Mouse (Mus musculus): ENCODE measurements at regions not wholly inside any gene's neighbourhood (a gene's known extent, or its start where the extent isn't known, plus 50 kb on each side); places are given as distances from the start of the nearest gene placed in this dataset.
A peak's percentile ranks its signal among the peaks of the same experiment; 100 is the strongest.
"Not testable (repeated sequence)": the region's sequence is repeated elsewhere in the genome, so short reads cannot be mapped to it uniquely, and the experiment has no call there.

- Histone ChIP-seq H3K4me1 (ENCODE audit: control insufficient read depth, insufficient read depth, low read length) (peaks cover 21% of the 10 kb centered on the region), H3K9me3 (replicated peaks; ENCODE audit: control insufficient read depth, low read length) (no peaks in the 10 kb centered on the region), H3K4me2 (ENCODE audit: low read length) (peak overlapping the region; percentile 56), H3K9ac (ENCODE audit: low read length) (peak overlapping the region; percentile 66), H3K27me3 (replicated peaks; ENCODE audit: control insufficient read depth, insufficient read depth, low read length) (no peaks in the 10 kb centered on the region), H3K4me3 (ENCODE audit: low read depth, low read length) (peak overlapping the region; percentile 27), H3K36me3 (ENCODE audit: control insufficient read depth, insufficient read depth, low read length) (no peaks in the 10 kb centered on the region), H3K27ac (ENCODE audit: low read depth, low read length) (peak overlapping the region; percentile 96)
- WGBS, result 32% methylated on average over 12 of the region's 12 CpGs
- no peak for DNase-seq (ENCODE audit: low spot score)
- ATAC-seq, result peak; percentile 32
Measured at GRCm38 (mm10) chr9:41889568-41890272, 234.4 kb downstream of the Sorl1 start.

- Histone ChIP-seq H3K4me2 (ENCODE audit: low read length) (no peak overlapping the region), H3K27ac (ENCODE audit: low read depth, low read length) (peak overlapping the region; percentile 96), H3K9ac (ENCODE audit: low read length) (no peak overlapping the region), H3K4me1 (ENCODE audit: control insufficient read depth, insufficient read depth, low read length) (peaks cover 21% of the 10 kb centered on the region), H3K36me3 (ENCODE audit: control insufficient read depth, insufficient read depth, low read length) (no peaks in the 10 kb centered on the region), H3K27me3 (replicated peaks; ENCODE audit: control insufficient read depth, insufficient read depth, low read length) (no peaks in the 10 kb centered on the region), H3K4me3 (ENCODE audit: low read depth, low read length) (no peak overlapping the region), H3K9me3 (replicated peaks; ENCODE audit: control insufficient read depth, low read length) (no peaks in the 10 kb centered on the region)
- no peak for ATAC-seq
- DNase-seq (ENCODE audit: low spot score), result peak; percentile 46
- 57% methylated on average over 3 of the region's 3 CpGs for WGBS
Measured at GRCm38 (mm10) chr9:41888616-41889150, 235.4 kb downstream of the Sorl1 start.

GRCm38 (mm10) chr9:41886456-41886855 is 237.6 kb downstream of the Sorl1 start:
- 85% methylated on average over 13 of the region's 13 CpGs for WGBS
- H3K27ac ChIP-seq (ENCODE audit: low read depth, low read length); H3K36me3 ChIP-seq (ENCODE audit: control insufficient read depth, insufficient read depth, low read length); H3K4me3 ChIP-seq (ENCODE audit: low read depth, low read length); ATAC-seq; H3K9ac ChIP-seq (ENCODE audit: low read length); H3K9me3 ChIP-seq (replicated peaks; ENCODE audit: control insufficient read depth, low read length); DNase-seq (ENCODE audit: low spot score); H3K27me3 ChIP-seq (replicated peaks; ENCODE audit: control insufficient read depth, insufficient read depth, low read length); H3K4me2 ChIP-seq (ENCODE audit: low read length): not testable (repeated sequence)
- peaks cover 22% of the 10 kb centered on the region for H3K4me1 ChIP-seq (ENCODE audit: control insufficient read depth, insufficient read depth, low read length)

- Histone ChIP-seq H3K4me2 (ENCODE audit: low read length) (no peak overlapping the region), H3K4me3 (ENCODE audit: low read depth, low read length) (no peak overlapping the region), H3K4me1 (ENCODE audit: control insufficient read depth, insufficient read depth, low read length) (peaks cover 16% of the 10 kb centered on the region), H3K9me3 (replicated peaks; ENCODE audit: control insufficient read depth, low read length) (no peaks in the 10 kb centered on the region), H3K27ac (ENCODE audit: low read depth, low read length) (no peak overlapping the region), H3K27me3 (replicated peaks; ENCODE audit: control insufficient read depth, insufficient read depth, low read length) (no peaks in the 10 kb centered on the region), H3K36me3 (ENCODE audit: control insufficient read depth, insufficient read depth, low read length) (no peaks in the 10 kb centered on the region), H3K9ac (ENCODE audit: low read length) (no peak overlapping the region)
- ATAC-seq (no peak), DNase-seq (ENCODE audit: low spot score) (no peak)
- 96% methylated on average over 3 of the region's 3 CpGs for WGBS
Measured at GRCm38 (mm10) chr9:41880457-41880856, 243.6 kb downstream of the Sorl1 start.

- WGBS, result 91% methylated on average over 1 of the region's 1 CpGs
- H3K4me1 ChIP-seq (ENCODE audit: control insufficient read depth, insufficient read depth, low read length), result peaks cover 16% of the 10 kb centered on the region
- no peaks in the 10 kb centered on the region for H3K27me3 ChIP-seq (replicated peaks; ENCODE audit: control insufficient read depth, insufficient read depth, low read length)
- ATAC-seq (no peak), DNase-seq (ENCODE audit: low spot score) (no peak)
- no peaks in the 10 kb centered on the region for H3K9me3 ChIP-seq (replicated peaks; ENCODE audit: control insufficient read depth, low read length)
- no peak overlapping the region for H3K9ac ChIP-seq (ENCODE audit: low read length)
- no peak overlapping the region for H3K4me3 ChIP-seq (ENCODE audit: low read depth, low read length)
- no peak overlapping the region for H3K4me2 ChIP-seq (ENCODE audit: low read length)
- H3K27ac ChIP-seq (ENCODE audit: low read depth, low read length), result no peak overlapping the region
- H3K36me3 ChIP-seq (ENCODE audit: control insufficient read depth, insufficient read depth, low read length), result no peaks in the 10 kb centered on the region
Measured at GRCm38 (mm10) chr9:41879080-41879479, 245.0 kb downstream of the Sorl1 start.

GRCm38 (mm10) chr9:41861136-41861535 is 263.0 kb downstream of the Sorl1 start:
- DNase-seq (ENCODE audit: low spot score), result no peak
- no peak overlapping the region for H3K4me3 ChIP-seq (ENCODE audit: low read depth, low read length)
- no peaks in the 10 kb centered on the region for H3K9me3 ChIP-seq (replicated peaks; ENCODE audit: control insufficient read depth, low read length)
- WGBS, result 32% methylated on average over 5 of the region's 5 CpGs
- peak overlapping the region; percentile 84 for H3K27ac ChIP-seq (ENCODE audit: low read depth, low read length)
- peaks cover 24% of the 10 kb centered on the region for H3K4me1 ChIP-seq (ENCODE audit: control insufficient read depth, insufficient read depth, low read length)
- H3K4me2 ChIP-seq (ENCODE audit: low read length), result peak overlapping the region; percentile 29; the same call in 1 of the 2 replicates
- no peaks in the 10 kb centered on the region for H3K27me3 ChIP-seq (replicated peaks; ENCODE audit: control insufficient read depth, insufficient read depth, low read length)
- ATAC-seq, result no peak; the same call in 1 of the 2 replicates
- no peak overlapping the region for H3K9ac ChIP-seq (ENCODE audit: low read length)
- H3K36me3 ChIP-seq (ENCODE audit: control insufficient read depth, insufficient read depth, low read length), result no peaks in the 10 kb centered on the region

GRCm38 (mm10) chr9:41860681-41861080 is 263.4 kb downstream of the Sorl1 start:
- Histone ChIP-seq H3K36me3 (ENCODE audit: control insufficient read depth, insufficient read depth, low read length) (no peaks in the 10 kb centered on the region), H3K4me2 (ENCODE audit: low read length) (peak overlapping the region; percentile 29; the same call in 1 of the 2 replicates), H3K9ac (ENCODE audit: low read length) (no peak overlapping the region), H3K9me3 (replicated peaks; ENCODE audit: control insufficient read depth, low read length) (no peaks in the 10 kb centered on the region), H3K4me1 (ENCODE audit: control insufficient read depth, insufficient read depth, low read length) (peaks cover 24% of the 10 kb centered on the region), H3K4me3 (ENCODE audit: low read depth, low read length) (no peak overlapping the region), H3K27ac (ENCODE audit: low read depth, low read length) (peak overlapping the region; percentile 84), H3K27me3 (replicated peaks; ENCODE audit: control insufficient read depth, insufficient read depth, low read length) (no peaks in the 10 kb centered on the region)
- WGBS, result 0% methylated on average over 4 of the region's 4 CpGs
- DNase-seq (ENCODE audit: low spot score) (peak; percentile 97), ATAC-seq (peak; percentile 92)

- no peak overlapping the region for H3K9ac ChIP-seq (ENCODE audit: low read length)
- WGBS, result 69% methylated on average over 3 of the region's 3 CpGs
- DNase-seq (ENCODE audit: low spot score), result no peak
- H3K4me2 ChIP-seq (ENCODE audit: low read length), result no peak overlapping the region
- H3K4me1 ChIP-seq (ENCODE audit: control insufficient read depth, insufficient read depth, low read length), result peaks cover 24% of the 10 kb centered on the region
- H3K27me3 ChIP-seq (replicated peaks; ENCODE audit: control insufficient read depth, insufficient read depth, low read length), result no peaks in the 10 kb centered on the region
- H3K36me3 ChIP-seq (ENCODE audit: control insufficient read depth, insufficient read depth, low read length), result no peaks in the 10 kb centered on the region
- no peaks in the 10 kb centered on the region for H3K9me3 ChIP-seq (replicated peaks; ENCODE audit: control insufficient read depth, low read length)
- ATAC-seq, result no peak
- no peak overlapping the region for H3K4me3 ChIP-seq (ENCODE audit: low read depth, low read length)
- peak overlapping the region; percentile 84; the same call in 1 of the 2 replicates for H3K27ac ChIP-seq (ENCODE audit: low read depth, low read length)
Measured at GRCm38 (mm10) chr9:41859780-41860179, 264.3 kb downstream of the Sorl1 start.

- Histone ChIP-seq H3K4me3 (ENCODE audit: low read depth, low read length) (no peak overlapping the region), H3K9me3 (replicated peaks; ENCODE audit: control insufficient read depth, low read length) (no peaks in the 10 kb centered on the region), H3K27me3 (replicated peaks; ENCODE audit: control insufficient read depth, insufficient read depth, low read length) (no peaks in the 10 kb centered on the region), H3K27ac (ENCODE audit: low read depth, low read length) (no peak overlapping the region), H3K36me3 (ENCODE audit: control insufficient read depth, insufficient read depth, low read length) (no peaks in the 10 kb centered on the region), H3K4me1 (ENCODE audit: control insufficient read depth, insufficient read depth, low read length) (peaks cover 9% of the 10 kb centered on the region), H3K4me2 (ENCODE audit: low read length) (no peak overlapping the region), H3K9ac (ENCODE audit: low read length) (no peak overlapping the region)
- DNase-seq (ENCODE audit: low spot score) (no peak), ATAC-seq (no peak)
- 73% methylated on average over 1 of the region's 1 CpGs for WGBS
Measured at GRCm38 (mm10) chr9:41852099-41852498, 272.0 kb downstream of the Sorl1 start.
